Comparison of ENCODE assay signal across 13 mouse cellular contexts in the genomic region with DNA sequence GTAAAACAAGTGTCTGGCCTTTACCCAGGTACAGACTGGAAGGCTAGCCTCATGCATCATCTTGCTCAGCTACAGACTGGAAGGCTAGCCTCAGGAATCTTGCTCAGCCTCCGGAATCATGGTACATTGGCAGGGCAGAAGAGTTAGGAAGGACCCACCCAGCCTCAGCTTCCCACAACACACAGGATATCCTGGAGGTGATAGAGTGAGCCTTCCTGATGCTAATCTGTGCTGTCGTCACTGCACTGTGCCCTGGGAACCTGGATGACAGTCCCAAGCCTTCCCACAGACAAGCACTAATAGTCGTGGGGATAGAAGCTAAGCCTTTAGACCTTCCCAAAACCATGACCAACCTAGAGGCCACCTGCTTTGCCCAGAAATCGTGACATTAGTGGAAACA.
DNase-seq lines count a peak whose midpoint lies in the region; ATAC-seq and TF ChIP-seq lines count a peak whose summit lies in the region.
"Had no signal": no experiment of that assay in that cellular context is flagged by ENCODE, and none has a peak within 500 bp of the region (broad histone marks: within the 10 kb centered on the region; RNA-seq: fewer than 3 reads in every experiment).

No protein-coding gene starts in this region.

- no peak for TF ChIP-seq CTCF in gastrocnemius, adult 2 months (IDR thresholded peaks at IDR 0.05)
- TF ChIP-seq CTCF in left cerebral cortex, adult 2 months (IDR thresholded peaks at IDR 0.05) = no peak

- ATAC-seq in heart, embryonic 15.5 days (replicated peaks; ENCODE audit: insufficient number of reproducible peaks, insufficient read depth, low FRiP score, low read depth) = no peak; the same call in 1 of the 2 replicates
- ATAC-seq in megakaryocyte progenitor cell, adult 5-6 weeks (replicated peaks; ENCODE audit: poor library complexity) = no peak
- no peak for ATAC-seq in hindbrain, embryonic 11.5 days (ENCODE audit: low FRiP score)

- H3K4me1 ChIP-seq in heart, embryonic 15.5 days (replicated peaks) = peaks cover 76% of the 10 kb centered on the region
- peaks cover 4% of the 10 kb centered on the region for H3K4me1 ChIP-seq in hindbrain, embryonic 11.5 days (replicated peaks; ENCODE audit: control insufficient read depth, insufficient read depth, low read length)

- no peaks in the 10 kb centered on the region for H3K27me3 ChIP-seq in heart, embryonic 15.5 days
- no peaks in the 10 kb centered on the region for H3K27me3 ChIP-seq in hindbrain, embryonic 11.5 days (ENCODE audit: control insufficient read depth, insufficient read depth, low read length)
- H3K27me3 ChIP-seq: hindbrain, embryonic 15.5 days had no signal

- intact Hi-C loops in gastrocnemius, adult 2 months (cut with DNase I) = no loop called here
- intact Hi-C loops in gastrocnemius, postnatal 14 days (cut with DNase I; ENCODE audit: low total_unique reads) = loop anchor here (10.0 kb wide), 1 partner anchor 58 kb away; no protein-coding TSS in a partner anchor
- intact Hi-C loops in left cerebral cortex, adult 2 months (cut with DNase I) = no loop called here
- intact Hi-C loops in left cerebral cortex, postnatal 14 days (cut with DNase I) = no loop called here

- no peak overlapping the region for H3K4me3 ChIP-seq in gastrocnemius, adult 2 months
- H3K4me3 ChIP-seq in left cerebral cortex, adult 2 months = no peak overlapping the region
- H3K4me3 ChIP-seq in heart, embryonic 15.5 days = no peak overlapping the region
- H3K4me3 ChIP-seq in hindbrain, embryonic 11.5 days (ENCODE audit: low read depth, low read length) = no peak overlapping the region
- H3K4me3 ChIP-seq: hindbrain, embryonic 15.5 days had no signal

- H3K9me3 ChIP-seq in heart, embryonic 15.5 days (replicated peaks) = no peaks in the 10 kb centered on the region
- no peaks in the 10 kb centered on the region for H3K9me3 ChIP-seq in hindbrain, embryonic 11.5 days (ENCODE audit: control insufficient read depth, low read length)
- H3K9me3 ChIP-seq: hindbrain, embryonic 15.5 days had no signal

- DNase-seq in gastrocnemius, adult 2 months = no peak
- no peak for DNase-seq in gastrocnemius, postnatal 14 days
- no peak for DNase-seq in left cerebral cortex, adult 2 months (ENCODE audit: extremely low spot score in 1 of 2, low spot score in 2 of 2)
- DNase-seq in left cerebral cortex, postnatal 14 days (ENCODE audit: low spot score in 2 of 2) = no peak
- DNase-seq in lung, postnatal 36 days = peak; percentile 80
- DNase-seq in hindbrain, embryonic 11.5 days (ENCODE audit: low spot score) = no peak
- DNase-seq: cerebellum, adult 2 months; layer of hippocampus, postnatal 36 days; thymus, postnatal 4 days had no signal

- H3K36me3 ChIP-seq in heart, embryonic 15.5 days = peaks cover 26% of the 10 kb centered on the region
- no peaks in the 10 kb centered on the region for H3K36me3 ChIP-seq in hindbrain, embryonic 11.5 days (ENCODE audit: control insufficient read depth, insufficient read depth, low read length)
- H3K36me3 ChIP-seq: hindbrain, embryonic 15.5 days had no signal

- peak overlapping the region; percentile 74 for H3K27ac ChIP-seq in gastrocnemius, adult 2 months
- peak overlapping the region; percentile 4; the same call in 1 of the 2 replicates for H3K27ac ChIP-seq in left cerebral cortex, adult 2 months
- H3K27ac ChIP-seq in heart, embryonic 15.5 days = peak overlapping the region; percentile 53
- H3K27ac ChIP-seq in hindbrain, embryonic 11.5 days (ENCODE audit: low read depth, low read length) = no peak overlapping the region

- no peak overlapping the region for H3K9ac ChIP-seq in heart, embryonic 15.5 days
- H3K9ac ChIP-seq in hindbrain, embryonic 11.5 days (ENCODE audit: low read depth, low read length) = no peak overlapping the region
- H3K9ac ChIP-seq: hindbrain, embryonic 15.5 days had no signal

- H3K4me2 ChIP-seq in heart, embryonic 15.5 days = no peak overlapping the region
- no peak overlapping the region for H3K4me2 ChIP-seq in hindbrain, embryonic 11.5 days (replicated peaks; ENCODE audit: low read depth, low read length)
- H3K4me2 ChIP-seq: hindbrain, embryonic 15.5 days; liver, embryonic 11.5 days had no signal

- WGBS in heart, embryonic 15.5 days = 68% methylated on average over 4 of the region's 4 CpGs
- WGBS in hindbrain, embryonic 11.5 days = 84% methylated on average over 4 of the region's 4 CpGs
